Mouse (Mus musculus) heart, postnatal 4 days (tissue): Measurements from ENCODE around the gene Stpg3. TPM values are rescaled to one million over a fixed set of nuclear protein-coding genes. Genes with fewer than 3 reads are reported as not detected.

Experiments used
- DNase-seq: peaks from one replicate; pipeline ENCODE4 v3.0.0; 2021
- total RNA-seq, 2 experiments: library from RNA; stranded (reverse); gene quantifications; 2 replicates each; pipeline ENCODE4 v1.2.3; 2021

The Stpg3 gene
- total RNA-seq, 2 experiments from 2014 or later = not detected

- no peak for DNase-seq
Measured at GRCm38 (mm10) chr2:25178285-25178972, 36.0 kb downstream of the Stpg3 start.

- DNase-seq = peak; percentile 70
Measured at GRCm38 (mm10) chr2:25177685-25178084, 36.8 kb downstream of the Stpg3 start.

DNA sequence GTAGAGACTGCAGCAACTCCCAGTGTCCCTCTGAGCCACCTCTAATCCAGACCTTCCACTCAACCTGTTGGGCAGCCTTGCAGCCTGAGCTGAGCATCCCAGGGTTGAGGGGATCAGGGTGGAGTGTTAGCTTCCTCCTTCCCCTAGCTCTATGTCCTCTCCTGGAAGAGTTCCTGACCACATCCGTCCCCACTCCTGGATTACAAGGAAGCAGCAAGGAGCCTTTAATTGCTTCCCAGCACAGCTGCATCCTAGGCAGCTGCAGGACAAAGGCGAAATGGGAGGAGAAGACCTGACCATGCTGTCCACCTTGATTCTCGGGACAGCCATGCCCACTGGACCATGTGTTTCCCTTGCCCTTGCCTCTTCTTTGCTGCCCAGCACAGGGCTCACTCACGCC, 37.4 kb downstream of the Stpg3 start:
- DNase-seq = no peak

- no peak for DNase-seq
Measured at GRCm38 (mm10) chr2:25176573-25176972, 37.9 kb downstream of the Stpg3 start.

DNA sequence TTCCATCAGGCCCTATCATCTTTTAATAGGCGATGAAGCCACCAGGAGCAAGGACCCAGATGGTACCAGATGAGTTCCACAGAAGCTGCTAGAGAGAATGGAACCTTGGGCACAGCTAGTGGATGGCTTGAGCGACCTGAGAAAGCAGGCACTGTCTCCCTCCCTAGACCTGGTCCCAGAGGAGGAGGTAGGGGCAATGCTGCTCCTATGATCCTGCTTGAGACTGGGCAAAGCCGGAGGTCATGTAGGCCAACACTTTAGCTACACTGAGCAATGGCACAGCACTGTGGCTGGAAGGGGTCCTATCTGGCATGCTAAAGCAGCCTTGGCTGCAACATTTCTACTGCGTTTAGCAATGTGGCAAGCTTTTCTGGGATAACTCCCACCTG, 38.8 kb downstream of the Stpg3 start:
- DNase-seq = no peak

DNA sequence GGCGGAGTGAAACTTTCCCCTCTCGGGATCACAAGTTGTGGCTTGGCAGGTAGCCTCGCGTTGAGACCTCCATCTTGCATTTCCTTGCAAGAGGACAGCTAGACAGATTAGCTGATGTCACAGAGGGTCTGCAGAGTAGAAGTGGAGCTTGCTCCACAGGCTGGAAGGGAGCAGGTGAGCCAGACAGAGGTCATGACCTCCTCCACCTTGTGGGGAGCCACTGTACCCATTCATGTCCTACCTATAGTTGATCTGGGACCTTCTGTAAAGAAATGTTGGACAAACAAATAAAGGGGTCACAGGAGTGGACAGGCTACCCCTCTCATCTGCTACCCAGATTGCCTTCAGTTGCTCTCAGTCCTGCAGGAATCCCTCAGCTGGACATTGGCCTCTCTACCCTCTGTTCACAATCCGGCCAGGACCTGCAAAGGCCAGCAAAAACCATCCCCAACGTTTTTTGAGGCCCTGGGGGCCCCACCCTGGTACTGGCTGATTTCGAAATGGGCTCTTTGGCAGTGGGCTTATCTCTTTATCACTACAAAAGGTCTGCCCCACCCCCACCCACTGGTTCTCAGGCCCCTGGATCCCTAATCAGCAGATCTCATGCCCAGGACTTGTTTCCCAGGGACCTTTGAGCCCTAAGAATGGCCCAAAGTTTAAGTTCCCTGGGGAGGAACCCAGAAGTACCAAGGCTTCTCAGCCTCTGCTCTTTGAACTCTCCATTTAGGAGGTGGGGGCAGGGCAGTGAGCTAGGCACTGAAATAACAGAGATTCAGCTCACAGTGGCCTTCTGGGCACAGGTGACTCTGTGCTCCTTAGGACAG, 39.4 kb downstream of the Stpg3 start:
- DNase-seq = no peak

GRCm38 (mm10) chr2:25173821-25174220, 40.6 kb downstream of the Stpg3 start:
- DNase-seq = no peak

GRCm38 (mm10) chr2:25172629-25173028, 41.8 kb downstream of the Stpg3 start:
- no peak for DNase-seq

- DNase-seq = no peak
Measured at GRCm38 (mm10) chr2:25171769-25172153, 42.7 kb downstream of the Stpg3 start.

GRCm38 (mm10) chr2:25171101-25171768, 43.2 kb downstream of the Stpg3 start:
- DNase-seq = no peak

DNA sequence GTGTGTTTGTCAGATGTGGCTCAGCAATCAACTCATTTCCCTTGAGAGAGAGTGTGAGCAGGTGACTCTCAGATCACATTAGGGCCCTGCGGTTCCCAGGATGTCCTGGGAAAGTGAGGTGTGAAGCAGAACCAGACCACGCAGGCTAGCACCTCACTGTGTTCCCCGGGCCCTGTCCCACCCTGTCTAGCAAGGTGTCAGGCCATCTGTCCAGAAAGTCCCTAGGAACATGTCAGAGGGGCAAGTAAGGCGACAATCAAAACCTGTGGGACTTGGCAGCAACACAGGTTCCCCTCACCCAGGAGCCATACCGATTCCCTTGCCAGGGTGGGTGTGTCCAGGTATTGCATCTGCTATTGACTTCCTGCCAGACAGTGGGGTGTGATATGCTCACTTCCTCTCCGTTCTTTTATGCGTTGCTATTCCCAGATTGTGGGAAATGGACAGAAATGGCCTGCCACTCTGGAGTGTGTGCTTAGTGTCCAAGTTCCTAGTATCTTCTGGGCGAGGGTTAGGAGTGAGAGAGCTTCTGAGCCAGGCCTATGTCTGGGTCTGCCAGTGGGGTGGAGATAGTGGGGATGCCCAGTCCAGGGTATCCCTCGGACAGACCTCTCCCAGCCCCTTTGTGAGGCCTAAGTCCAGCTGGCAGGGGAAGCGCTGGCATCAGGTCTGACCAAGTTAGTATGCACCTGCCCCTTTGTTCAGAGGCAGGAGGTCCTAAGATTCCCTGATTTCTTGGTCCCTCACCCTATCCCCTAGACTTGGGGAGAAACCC, 43.9 kb downstream of the Stpg3 start:
- no peak for DNase-seq

GRCm38 (mm10) chr2:25169778-25170177, 44.7 kb downstream of the Stpg3 start:
- no peak for DNase-seq

GRCm38 (mm10) chr2:25168665-25168978, 45.8 kb downstream of the Stpg3 start:
- DNase-seq = no peak

DNA sequence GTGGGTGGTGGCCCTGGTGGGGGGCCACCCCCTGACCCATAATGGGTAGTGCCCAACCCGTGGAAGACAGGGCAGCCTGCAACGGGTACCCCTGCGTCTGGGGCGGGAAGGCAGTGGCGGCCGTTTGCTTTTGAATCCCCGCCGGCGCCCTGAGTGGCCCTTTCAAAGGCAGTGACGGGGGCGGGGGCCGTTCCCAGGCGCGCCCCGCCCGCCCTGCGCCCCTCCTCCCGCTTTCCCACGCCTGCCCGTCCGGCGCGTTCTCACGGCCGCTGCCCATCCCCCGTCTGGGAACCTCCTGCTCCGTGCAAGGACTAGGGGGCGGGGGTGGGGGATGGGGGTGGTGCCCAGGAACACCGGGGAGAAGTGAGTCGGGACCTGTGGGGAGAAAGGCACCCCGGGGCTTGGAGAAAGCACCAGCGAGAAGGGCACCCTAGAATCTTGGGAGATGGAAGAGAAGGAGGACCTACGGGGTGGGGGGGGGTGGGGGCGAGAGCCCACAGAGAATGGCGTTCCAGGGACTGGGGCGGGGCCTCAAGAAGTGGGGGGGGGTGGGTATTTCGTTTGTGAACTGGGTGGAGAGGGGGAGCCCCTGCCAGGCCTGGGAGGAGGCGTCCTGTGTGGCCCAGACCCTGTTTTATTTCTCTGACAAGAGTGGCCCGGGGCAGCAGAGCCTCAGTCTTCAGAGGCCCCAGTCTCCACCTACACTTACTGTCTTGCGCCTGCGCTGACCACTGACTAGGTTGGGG, 46.3 kb downstream of the Stpg3 start:
- DNase-seq = peak; percentile 86

- DNase-seq = no peak
Measured at GRCm38 (mm10) chr2:25167481-25167880, 47.0 kb downstream of the Stpg3 start.

Other genes starting within 250 kb of the Stpg3 start
- gene Mrpl41, start 239.5 kb downstream of the Stpg3 start, total RNA-seq = 10 to 100 TPM; 78.3 to 79.7 TPM
- 10 to 100 TPM; 13.5 to 13.7 TPM for gene Pnpla7, start 238.6 kb downstream of the Stpg3 start, total RNA-seq
- gene Nsmf, start 160.3 kb downstream of the Stpg3 start, total RNA-seq = 10 to 100 TPM; 45.8 to 47.8 TPM
- not detected for gene Entpd8, start 134.3 kb downstream of the Stpg3 start, total RNA-seq
- not detected for gene Noxa1, start 119.5 kb downstream of the Stpg3 start, total RNA-seq
- gene Nrarp, start 33.9 kb downstream of the Stpg3 start, total RNA-seq = 10 to 100 TPM; 31.2 to 33.4 TPM
- 1 to 10 TPM; 4.4 to 5.8 TPM for gene Tor4a, start 17.8 kb downstream of the Stpg3 start, total RNA-seq
- 10 to 100 TPM; 43.4 to 44.5 TPM for gene Nelfb, start 3.1 kb downstream of the Stpg3 start, total RNA-seq
- gene Fam166a, start 4.1 kb upstream of the Stpg3 start, total RNA-seq = not detected
- gene Tubb4b, start 10.1 kb upstream of the Stpg3 start, total RNA-seq = 100 to 1,000 TPM; 415 to 442 TPM
- not detected for gene Slc34a3, start 19.7 kb upstream of the Stpg3 start, total RNA-seq
- not detected for gene Rnf224, start 22.1 kb upstream of the Stpg3 start, total RNA-seq
- gene Rnf208, start 27.6 kb upstream of the Stpg3 start, total RNA-seq = 1 to 10 TPM; 1.5 to 3.0 TPM
- not detected for gene Cysrt1, start 27.8 kb upstream of the Stpg3 start, total RNA-seq
- gene AL732309.1, start 32.2 kb upstream of the Stpg3 start, total RNA-seq = 1 to 10 TPM; 1.3 to 1.8 TPM
- gene Tmem203, start 40.8 kb upstream of the Stpg3 start, total RNA-seq = 10 to 100 TPM; 16.9 to 18.1 TPM
- gene Tprn, start 48.0 kb upstream of the Stpg3 start, total RNA-seq = 1 to 10 TPM; 4.9 to 5.7 TPM
- gene Ssna1, start 57.8 kb upstream of the Stpg3 start, total RNA-seq = 10 to 100 TPM; 60.0 to 62.0 TPM
- 10 to 100 TPM; 49.7 to 53.1 TPM for gene Anapc2, start 57.8 kb upstream of the Stpg3 start, total RNA-seq
- gene Tmem210, start 73.5 kb upstream of the Stpg3 start, total RNA-seq = not detected
- gene Lrrc26, start 75.3 kb upstream of the Stpg3 start, total RNA-seq = not detected
- not detected for gene Grin1, start 104.5 kb upstream of the Stpg3 start, total RNA-seq
- 10 to 100 TPM; 27.2 to 28.6 TPM for gene Man1b1, start 117.7 kb upstream of the Stpg3 start, total RNA-seq
- 1 to 10 TPM; 4.7 to 5.2 TPM for gene Dpp7, start 141.7 kb upstream of the Stpg3 start, total RNA-seq
- 1 to 10 TPM; 7.3 to 9.5 TPM for gene Uap1l1, start 151.0 kb upstream of the Stpg3 start, total RNA-seq
- 10 to 100 TPM in 1 of 2 experiments, 1 to 10 TPM in 1; 8.7 to 10.8 TPM for gene Sapcd2, start 157.7 kb upstream of the Stpg3 start, total RNA-seq
- 1 to 10 TPM; 5.7 to 8.5 TPM for gene Entpd2, start 181.2 kb upstream of the Stpg3 start, total RNA-seq
- 10 to 100 TPM; 33.1 to 35.2 TPM for gene Npdc1, start 184.7 kb upstream of the Stpg3 start, total RNA-seq
- gene Fut7, start 208.6 kb upstream of the Stpg3 start, total RNA-seq = under 1 TPM in 1 of 2 experiments, not detected in 1; 0.11 TPM
- gene Abca2, start 214.1 kb upstream of the Stpg3 start, total RNA-seq = 10 to 100 TPM; 19.4 to 20.7 TPM
- 1 to 10 TPM; 2.8 to 4.1 TPM for gene Clic3, start 242.2 kb upstream of the Stpg3 start, total RNA-seq
- gene Paxx, start 246.5 kb upstream of the Stpg3 start, total RNA-seq = 10 to 100 TPM; 30.5 to 32.8 TPM